Mouse (Mus musculus) cerebellum, adult 11-12 months (tissue): ENCODE measurements around the gene Erfe.

Source experiments
- DNase-seq: peaks from one replicate; pipeline ENCODE4 v3.0.0; 2022

Gene Erfe

GRCm38 (mm10) chr1:91366215-91367108 is at the start of gene Erfe:
Gene Erfe (plus strand): TSS chr1:91366430.
- no peak for DNase-seq

GRCm38 (mm10) chr1:91317656-91318055 is 48.6 kb upstream of the Erfe start:
- no peak for DNase-seq

GRCm38 (mm10) chr1:91321760-91322438 is 44.3 kb upstream of the Erfe start, which contains the start of gene Espnl:
Gene Espnl (plus strand): TSS chr1:91322075.
- DNase-seq = peak; percentile 32

- DNase-seq = no peak
These were observed 41.6 kb upstream of the Erfe start for GRCm38 (mm10) chr1:91324646-91325045.

GRCm38 (mm10) chr1:91325488-91326042 is 40.7 kb upstream of the Erfe start:
- no peak for DNase-seq

GRCm38 (mm10) chr1:91332102-91332501 is 34.1 kb upstream of the Erfe start:
- no peak for DNase-seq

GRCm38 (mm10) chr1:91333582-91333981 is 32.6 kb upstream of the Erfe start:
- no peak for DNase-seq

GRCm38 (mm10) chr1:91337355-91337754 is 28.9 kb upstream of the Erfe start:
- no peak for DNase-seq

GRCm38 (mm10) chr1:91344001-91344400 is 22.2 kb upstream of the Erfe start:
- DNase-seq = no peak

- no peak for DNase-seq
These were observed 21.1 kb upstream of the Erfe start for GRCm38 (mm10) chr1:91344921-91345685.

- peak; percentile 36 for DNase-seq
These were observed 19.3 kb upstream of the Erfe start for GRCm38 (mm10) chr1:91346892-91347291.

- no peak for DNase-seq
These were observed 15.4 kb upstream of the Erfe start, which contains the start of gene Klhl30 for GRCm38 (mm10) chr1:91350841-91351240. Gene Klhl30 (plus strand): TSS chr1:91351016.

GRCm38 (mm10) chr1:91351249-91351648 is 15.0 kb upstream of the Erfe start:
- DNase-seq = no peak

GRCm38 (mm10) chr1:91352277-91352676 is 14.0 kb upstream of the Erfe start:
- DNase-seq = no peak

GRCm38 (mm10) chr1:91356105-91356504 is 10.1 kb upstream of the Erfe start:
- DNase-seq = no peak

GRCm38 (mm10) chr1:91362113-91362512 is 4.1 kb upstream of the Erfe start:
- no peak for DNase-seq

GRCm38 (mm10) chr1:91364822-91365644 is 1.2 kb upstream of the Erfe start:
- no peak for DNase-seq

GRCm38 (mm10) chr1:91365816-91366214 is 415 bp upstream of the Erfe start:
- DNase-seq = no peak

GRCm38 (mm10) chr1:91367295-91367694 is 1.1 kb downstream of the Erfe start:
- DNase-seq = no peak

GRCm38 (mm10) chr1:91369408-91369807 is 3.2 kb downstream of the Erfe start:
- no peak for DNase-seq

GRCm38 (mm10) chr1:91370055-91370454 is 3.8 kb downstream of the Erfe start:
- DNase-seq = no peak

- no peak for DNase-seq
These were observed 7.2 kb downstream of the Erfe start for GRCm38 (mm10) chr1:91373414-91373835.
